Mouse (Mus musculus): ENCODE measurements around the gene Rasal2.

DNA sequence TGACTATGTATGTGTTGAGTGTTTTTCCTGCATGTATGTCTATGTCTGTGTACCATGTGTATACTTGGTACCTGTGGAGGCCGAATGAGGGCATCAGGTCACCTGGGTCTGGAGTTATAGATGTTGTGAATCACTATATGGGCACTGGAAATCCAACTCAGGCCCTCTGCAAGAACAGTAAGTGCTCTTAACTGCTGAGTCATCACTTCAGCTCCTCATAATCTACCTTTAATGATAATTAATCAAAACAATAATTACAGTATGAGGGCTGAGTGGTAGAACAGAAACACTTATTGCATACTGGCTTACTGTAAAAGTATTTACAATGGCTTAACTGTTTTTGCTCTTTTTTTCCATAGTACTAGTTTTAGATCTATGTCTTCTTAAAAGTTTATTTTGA lies 172.7 kb downstream of the Rasal2 start:
- TF ChIP-seq CTCF (IDR thresholded peaks at IDR 0.05; ENCODE audit: control insufficient read depth, insufficient read depth, insufficient read length) (no peak), USF1 (IDR thresholded peaks at IDR 0.05; ENCODE audit: low read depth) (no peak), FOSL1 (IDR thresholded peaks at IDR 0.05; ENCODE audit: insufficient read depth, low read length, poor library complexity, severe bottlenecking) (no peak), MYOG (IDR thresholded peaks at IDR 0.05; ENCODE audit: control insufficient read depth, extremely low read depth, insufficient read length) (no peak), MYOD1 (IDR thresholded peaks at IDR 0.05; ENCODE audit: control insufficient read depth, insufficient read length, low read depth) (no peak), CEBPB (IDR thresholded peaks at IDR 0.05; ENCODE audit: low read depth) (no peak), MAX (IDR thresholded peaks at IDR 0.05) (no peak)
